Mouse (Mus musculus): ENCODE data around the gene Nptx1. TPM values are rescaled to one million over a fixed set of nuclear protein-coding genes. Genes with fewer than 3 reads are reported as not detected.
A peak's percentile ranks its signal among the peaks of the same experiment; 100 is the strongest.

The Nptx1 gene
- polyA plus RNA-seq, 1 experiment from 2014 or later: 3.2 TPM

DNA sequence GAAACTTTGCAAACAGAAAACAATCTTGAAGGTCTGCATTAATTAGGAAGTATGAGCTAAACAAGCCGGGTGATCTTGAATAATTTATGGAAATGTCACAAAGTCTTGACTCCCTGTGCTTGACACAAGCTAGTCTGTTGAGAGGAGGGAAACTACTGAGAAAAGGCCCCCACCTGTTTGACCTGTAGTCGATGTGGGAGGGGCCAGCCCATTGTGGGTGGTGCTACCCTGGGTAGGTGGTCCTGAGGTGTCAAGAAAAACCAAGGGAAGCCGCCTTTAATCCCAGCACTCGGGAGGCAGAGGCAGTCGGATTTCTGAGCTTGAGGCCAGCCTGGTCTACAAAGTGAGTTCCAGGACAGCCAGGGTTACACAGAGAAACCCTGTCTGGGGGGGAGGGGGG is 18.6 kb upstream of the Nptx1 start:
- no peak overlapping the region for H3K4me3 ChIP-seq (ENCODE audit: low read depth, low read length)
- H3K27ac ChIP-seq (ENCODE audit: low read depth, low read length): no peak overlapping the region
- no peak overlapping the region for H3K9ac ChIP-seq (ENCODE audit: low read length)
- peaks cover 2% of the 10 kb centered on the region; the same call in 1 of the 2 replicates for H3K4me1 ChIP-seq (replicated peaks; ENCODE audit: control insufficient read depth, insufficient read depth, low read length)
- H3K4me2 ChIP-seq (ENCODE audit: low read depth, low read length, severe bottlenecking): no peak overlapping the region
- 51% methylated on average over 5 of the region's 5 CpGs for WGBS
- H3K36me3 ChIP-seq (ENCODE audit: control insufficient read depth, insufficient read depth, low read length): no peaks in the 10 kb centered on the region
- DNase-seq (ENCODE audit: low spot score) (no peak), ATAC-seq (replicated peaks; ENCODE audit: low FRiP score) (no peak)
- H3K27me3 ChIP-seq (ENCODE audit: control insufficient read depth, insufficient read depth, low read length): no peaks in the 10 kb centered on the region; the same call in 1 of the 2 replicates
- H3K9me3 ChIP-seq (ENCODE audit: control insufficient read depth, low read length): no peaks in the 10 kb centered on the region

- 39% methylated on average over 10 of the region's 10 CpGs for WGBS
- H3K27me3 ChIP-seq (ENCODE audit: control insufficient read depth, insufficient read depth, low read length): no peaks in the 10 kb centered on the region; the same call in 1 of the 2 replicates
Measured at GRCm38 (mm10) chr11:119565684-119566083, 18.1 kb upstream of the Nptx1 start.

DNA sequence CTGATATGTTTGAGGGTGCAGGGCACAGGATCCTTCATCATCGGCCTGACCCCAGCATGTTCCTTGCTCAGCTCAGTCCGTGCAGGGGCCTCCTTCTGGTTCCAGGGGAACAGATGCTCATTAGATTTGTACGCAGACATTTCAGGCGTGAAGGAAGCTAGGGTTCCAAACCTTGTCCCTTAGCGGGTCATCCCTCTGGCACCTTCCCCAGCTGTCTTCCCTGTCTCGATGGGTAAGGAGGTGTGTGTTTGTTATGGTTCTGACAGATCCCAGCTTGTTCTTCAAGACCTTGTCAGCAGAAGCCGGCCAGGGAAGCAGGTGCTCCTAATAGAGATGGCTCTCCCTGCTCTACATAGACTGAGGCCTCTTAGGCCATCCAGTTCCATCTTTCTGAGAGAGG is 17.5 kb upstream of the Nptx1 start:
- H3K4me1 ChIP-seq (replicated peaks; ENCODE audit: control insufficient read depth, insufficient read depth, low read length): peaks cover 2% of the 10 kb centered on the region; the same call in 1 of the 2 replicates
- 69% methylated on average over 7 of the region's 7 CpGs for WGBS
- no peak overlapping the region for H3K4me3 ChIP-seq (ENCODE audit: low read depth, low read length)
- no peak for ATAC-seq (replicated peaks; ENCODE audit: low FRiP score)
- H3K36me3 ChIP-seq (ENCODE audit: control insufficient read depth, insufficient read depth, low read length): no peaks in the 10 kb centered on the region
- H3K27ac ChIP-seq (ENCODE audit: low read depth, low read length): no peak overlapping the region
- no peak overlapping the region for H3K9ac ChIP-seq (ENCODE audit: low read length)
- no peaks in the 10 kb centered on the region; the same call in 1 of the 2 replicates for H3K27me3 ChIP-seq (ENCODE audit: control insufficient read depth, insufficient read depth, low read length)
- no peaks in the 10 kb centered on the region for H3K9me3 ChIP-seq (ENCODE audit: control insufficient read depth, low read length)
- H3K4me2 ChIP-seq (ENCODE audit: low read depth, low read length, severe bottlenecking): no peak overlapping the region
- no peak for DNase-seq (ENCODE audit: low spot score)

More at GRCm38 (mm10) chr11:119565684-119566083, 18.1 kb upstream of the Nptx1 start:
- Histone ChIP-seq H3K4me1 (replicated peaks; ENCODE audit: control insufficient read depth, insufficient read depth, low read length) (peaks cover 2% of the 10 kb centered on the region; the same call in 1 of the 2 replicates), H3K9me3 (ENCODE audit: control insufficient read depth, low read length) (no peaks in the 10 kb centered on the region), H3K4me2 (ENCODE audit: low read depth, low read length, severe bottlenecking) (no peak overlapping the region), H3K36me3 (ENCODE audit: control insufficient read depth, insufficient read depth, low read length) (no peaks in the 10 kb centered on the region), H3K4me3 (ENCODE audit: low read depth, low read length) (no peak overlapping the region), H3K27ac (ENCODE audit: low read depth, low read length) (no peak overlapping the region), H3K9ac (ENCODE audit: low read length) (no peak overlapping the region)
- DNase-seq (ENCODE audit: low spot score): no peak
- no peak for ATAC-seq (replicated peaks; ENCODE audit: low FRiP score)

- ATAC-seq (replicated peaks; ENCODE audit: low FRiP score): no peak
- WGBS: 92% methylated on average over 10 of the region's 10 CpGs
Measured at GRCm38 (mm10) chr11:119564383-119564782, 16.8 kb upstream of the Nptx1 start.

DNA sequence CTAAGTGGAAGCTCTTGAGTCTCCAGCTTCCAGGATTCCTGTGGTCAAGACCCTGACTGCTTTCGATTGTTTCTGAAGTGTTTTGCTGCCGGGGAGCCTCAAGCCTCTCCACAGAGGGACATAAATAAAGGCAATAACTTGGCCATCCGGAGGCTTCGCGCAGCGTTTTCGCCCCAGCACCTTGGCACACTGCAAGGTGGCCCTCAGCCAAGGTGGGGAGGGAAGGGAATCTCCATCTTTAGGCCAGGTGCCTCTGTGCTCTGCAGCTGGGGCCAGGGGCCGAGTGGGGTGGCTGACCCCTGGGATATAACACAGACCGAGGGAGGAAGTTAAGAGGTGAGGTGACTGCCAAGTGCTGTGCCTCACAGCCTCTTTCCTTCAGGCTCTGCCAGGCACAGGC is 15.6 kb upstream of the Nptx1 start:
- DNase-seq (ENCODE audit: low spot score) (peak; percentile 42), ATAC-seq (replicated peaks; ENCODE audit: low FRiP score) (no peak)
- Histone ChIP-seq H3K4me3 (ENCODE audit: low read depth, low read length) (no peak overlapping the region), H3K9ac (ENCODE audit: low read length) (no peak overlapping the region), H3K4me2 (ENCODE audit: low read depth, low read length, severe bottlenecking) (no peak overlapping the region), H3K36me3 (ENCODE audit: control insufficient read depth, insufficient read depth, low read length) (no peaks in the 10 kb centered on the region), H3K27ac (ENCODE audit: low read depth, low read length) (no peak overlapping the region), H3K27me3 (ENCODE audit: control insufficient read depth, insufficient read depth, low read length) (no peaks in the 10 kb centered on the region; the same call in 1 of the 2 replicates), H3K9me3 (ENCODE audit: control insufficient read depth, low read length) (no peaks in the 10 kb centered on the region), H3K4me1 (replicated peaks; ENCODE audit: control insufficient read depth, insufficient read depth, low read length) (peaks cover 16% of the 10 kb centered on the region)
- 80% methylated on average over 9 of the region's 9 CpGs for WGBS

More at GRCm38 (mm10) chr11:119564383-119564782, 16.8 kb upstream of the Nptx1 start:
- H3K9me3 ChIP-seq (ENCODE audit: control insufficient read depth, low read length): no peaks in the 10 kb centered on the region
- H3K27me3 ChIP-seq (ENCODE audit: control insufficient read depth, insufficient read depth, low read length): no peaks in the 10 kb centered on the region; the same call in 1 of the 2 replicates
- H3K4me1 ChIP-seq (replicated peaks; ENCODE audit: control insufficient read depth, insufficient read depth, low read length): peaks cover 6% of the 10 kb centered on the region
- H3K36me3 ChIP-seq (ENCODE audit: control insufficient read depth, insufficient read depth, low read length): no peaks in the 10 kb centered on the region
- H3K4me2 ChIP-seq (ENCODE audit: low read depth, low read length, severe bottlenecking): no peak overlapping the region
- H3K27ac ChIP-seq (ENCODE audit: low read depth, low read length): no peak overlapping the region
- no peak for DNase-seq (ENCODE audit: low spot score)
- H3K4me3 ChIP-seq (ENCODE audit: low read depth, low read length): no peak overlapping the region
- no peak overlapping the region for H3K9ac ChIP-seq (ENCODE audit: low read length)

DNA sequence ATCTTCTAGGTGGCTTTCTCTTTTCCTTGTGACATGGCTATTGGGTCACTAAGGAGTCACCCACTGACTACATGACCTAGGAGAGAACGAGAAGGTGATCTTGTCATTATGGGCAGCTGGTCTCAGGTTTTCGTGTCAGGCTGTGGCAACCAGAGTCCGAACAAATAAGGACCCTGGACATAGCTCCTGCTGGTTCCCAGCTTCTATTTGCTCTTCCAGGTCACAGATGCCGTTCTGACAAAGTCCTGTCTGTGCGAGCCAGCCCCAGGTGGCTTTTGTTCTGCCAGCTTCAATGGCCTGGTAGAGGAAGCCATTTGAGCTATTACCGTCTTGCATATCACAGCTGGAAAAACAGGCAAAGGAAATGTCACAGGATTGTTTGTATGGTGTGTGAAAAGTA is 14.7 kb upstream of the Nptx1 start:
- no peak for ATAC-seq (replicated peaks; ENCODE audit: low FRiP score)
- no peak overlapping the region for H3K9ac ChIP-seq (ENCODE audit: low read length)
- WGBS: 37% methylated on average over 6 of the region's 6 CpGs
- peak; percentile 39 for DNase-seq (ENCODE audit: low spot score)
- H3K36me3 ChIP-seq (ENCODE audit: control insufficient read depth, insufficient read depth, low read length): no peaks in the 10 kb centered on the region
- no peaks in the 10 kb centered on the region for H3K9me3 ChIP-seq (ENCODE audit: control insufficient read depth, low read length)
- no peaks in the 10 kb centered on the region; the same call in 1 of the 2 replicates for H3K27me3 ChIP-seq (ENCODE audit: control insufficient read depth, insufficient read depth, low read length)
- H3K4me2 ChIP-seq (ENCODE audit: low read depth, low read length, severe bottlenecking): no peak overlapping the region
- no peak overlapping the region for H3K27ac ChIP-seq (ENCODE audit: low read depth, low read length)
- H3K4me3 ChIP-seq (ENCODE audit: low read depth, low read length): no peak overlapping the region
- peaks cover 20% of the 10 kb centered on the region for H3K4me1 ChIP-seq (replicated peaks; ENCODE audit: control insufficient read depth, insufficient read depth, low read length)

- H3K27ac ChIP-seq (ENCODE audit: low read depth, low read length): peak overlapping the region; percentile 78
- H3K4me3 ChIP-seq (ENCODE audit: low read depth, low read length): peak overlapping the region; percentile 7; the same call in 1 of the 2 replicates
- peak; percentile 80 for ATAC-seq (replicated peaks; ENCODE audit: low FRiP score)
- H3K9ac ChIP-seq (ENCODE audit: low read length): peak overlapping the region; percentile 50
- peak; percentile 81 for DNase-seq (ENCODE audit: low spot score)
- under 1% methylated on average over 9 of the region's 9 CpGs for WGBS
- no peaks in the 10 kb centered on the region for H3K27me3 ChIP-seq (ENCODE audit: control insufficient read depth, insufficient read depth, low read length)
- no peaks in the 10 kb centered on the region for H3K36me3 ChIP-seq (ENCODE audit: control insufficient read depth, insufficient read depth, low read length)
- H3K9me3 ChIP-seq (ENCODE audit: control insufficient read depth, low read length): no peaks in the 10 kb centered on the region
- peak overlapping the region; percentile 37 for H3K4me2 ChIP-seq (ENCODE audit: low read depth, low read length, severe bottlenecking)
- peaks cover 18% of the 10 kb centered on the region for H3K4me1 ChIP-seq (replicated peaks; ENCODE audit: control insufficient read depth, insufficient read depth, low read length)
Measured at GRCm38 (mm10) chr11:119558870-119559610, 11.5 kb upstream of the Nptx1 start.

- ATAC-seq (replicated peaks; ENCODE audit: low FRiP score): peak; percentile 55; the same call in 1 of the 2 replicates
- Histone ChIP-seq H3K4me2 (ENCODE audit: low read depth, low read length, severe bottlenecking) (peak overlapping the region; percentile 37), H3K4me1 (replicated peaks; ENCODE audit: control insufficient read depth, insufficient read depth, low read length) (peaks cover 18% of the 10 kb centered on the region), H3K36me3 (ENCODE audit: control insufficient read depth, insufficient read depth, low read length) (no peaks in the 10 kb centered on the region), H3K27ac (ENCODE audit: low read depth, low read length) (peak overlapping the region; percentile 78), H3K4me3 (ENCODE audit: low read depth, low read length) (peak overlapping the region; percentile 7; the same call in 1 of the 2 replicates), H3K9me3 (ENCODE audit: control insufficient read depth, low read length) (no peaks in the 10 kb centered on the region), H3K27me3 (ENCODE audit: control insufficient read depth, insufficient read depth, low read length) (no peaks in the 10 kb centered on the region), H3K9ac (ENCODE audit: low read length) (peak overlapping the region; percentile 50)
- 14% methylated on average over 16 of the region's 17 CpGs for WGBS
- DNase-seq (ENCODE audit: low spot score): peak; percentile 71
Measured at GRCm38 (mm10) chr11:119557940-119558869, 10.7 kb upstream of the Nptx1 start.

Measured in forebrain, embryonic 11.5 days (tissue).